Mouse (Mus musculus): ENCODE results near the gene Rgs5.

The Rgs5 gene

DNA sequence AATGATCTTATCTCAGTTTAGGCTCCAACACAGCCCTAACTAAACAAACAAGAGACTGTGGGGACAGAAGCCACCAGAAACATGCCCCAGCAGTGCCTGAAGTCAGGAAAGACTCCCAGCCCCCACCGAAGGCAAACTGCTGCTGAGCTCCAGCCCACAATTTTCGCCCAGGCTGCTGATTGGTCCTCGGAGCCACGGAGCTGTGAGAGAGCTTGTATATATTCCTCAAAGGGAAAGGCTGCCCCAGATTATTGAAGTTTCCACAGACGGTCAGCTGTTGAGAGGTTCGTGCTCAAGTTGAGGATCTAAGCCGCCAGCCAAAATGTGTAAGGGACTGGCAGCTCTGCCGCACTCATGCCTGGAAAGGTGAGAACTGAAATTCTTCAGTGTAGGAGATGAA lies at the start of gene Rgs5:
Gene Rgs5 (plus strand): TSS at position 246 of the 400 bp plus-strand sequence.
- in situ Hi-C loops (cut with MseI, MboI), result no loop called here

DNA sequence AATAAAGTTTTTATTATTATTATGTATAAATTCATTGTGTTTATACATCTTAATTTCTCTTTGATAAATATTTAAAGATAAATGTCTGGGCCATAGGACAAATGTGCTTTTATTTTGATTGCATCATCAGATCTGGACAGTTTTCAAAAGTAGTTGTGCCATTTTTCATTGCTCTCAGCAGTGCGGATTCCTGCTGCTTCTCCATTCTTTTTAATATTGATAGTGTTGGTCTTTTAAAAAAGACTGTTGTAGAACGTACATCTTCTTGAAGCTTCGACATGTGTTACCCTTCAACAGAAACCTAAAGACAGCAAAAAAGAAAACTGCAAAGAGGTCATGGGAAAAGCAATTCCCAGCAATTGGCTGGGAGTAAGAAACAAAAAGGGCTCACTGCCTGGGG lies 49.1 kb upstream of the Rgs5 start:
- in situ Hi-C loops (cut with MseI, MboI), result no loop called here

DNA sequence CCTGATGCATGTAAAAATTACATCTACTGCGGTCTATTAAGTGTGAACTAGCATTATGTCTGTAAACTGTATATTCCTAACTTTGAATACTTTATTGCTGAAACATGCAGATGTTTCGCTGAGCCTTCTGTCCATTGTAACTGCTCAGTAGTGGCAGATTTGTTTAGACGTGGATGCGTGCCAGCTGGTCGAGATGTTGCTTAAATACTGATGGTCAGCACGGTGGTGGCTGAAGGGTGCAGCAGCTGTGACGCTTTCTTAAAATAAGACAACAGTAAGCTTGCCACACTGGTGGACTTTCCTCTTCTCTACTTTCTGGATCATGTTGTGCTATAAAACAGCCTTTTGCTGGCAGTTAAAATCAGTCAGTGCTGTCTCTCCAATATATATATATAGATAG lies 25.6 kb upstream of the Rgs5 start:
- in situ Hi-C loops (cut with MseI, MboI), result no loop called here

GRCm38 (mm10) chr1:169637251-169637750 lies 18.0 kb upstream of the Rgs5 start:
- in situ Hi-C loops (cut with MseI, MboI), result no loop called here

DNA sequence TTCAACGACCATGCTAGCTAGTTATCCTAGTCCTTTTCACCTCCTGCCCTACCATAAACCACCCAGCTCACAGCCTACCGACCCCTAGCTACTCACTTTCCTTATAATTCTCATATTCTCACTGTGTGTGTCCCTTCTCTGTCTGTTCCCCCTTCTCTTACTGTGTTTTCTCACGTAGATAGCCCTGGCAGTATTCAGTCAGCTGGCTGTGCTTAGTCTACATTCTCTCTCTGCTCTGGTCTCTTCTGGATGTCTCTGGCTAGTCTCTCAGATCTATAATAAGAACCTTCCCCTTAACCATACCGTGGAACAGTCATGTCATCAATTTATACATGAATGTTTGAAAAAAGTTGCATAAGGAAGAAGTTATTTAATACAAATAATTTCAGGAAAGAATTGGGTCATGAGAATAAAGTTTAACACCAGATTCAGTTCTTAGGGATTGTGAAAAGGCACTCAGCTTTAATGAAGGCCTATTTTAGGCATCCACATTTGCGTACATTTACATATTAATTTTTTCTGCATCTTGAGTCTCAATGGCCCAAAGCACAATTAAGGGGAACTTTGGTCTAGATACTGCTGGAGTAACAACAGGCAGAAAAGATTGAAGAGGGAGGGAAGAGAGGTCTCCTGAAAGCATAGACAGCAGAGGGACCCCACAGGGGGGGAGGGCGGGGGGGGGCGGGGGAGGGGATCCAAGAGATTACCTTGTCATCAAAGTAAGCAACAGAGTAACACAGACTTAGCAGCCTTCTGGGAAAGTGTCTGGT lies 10.2 kb upstream of the Rgs5 start:
- in situ Hi-C loops (cut with MseI, MboI), result no loop called here

GRCm38 (mm10) chr1:169659479-169659878 lies 4.2 kb downstream of the Rgs5 start:
- in situ Hi-C loops (cut with MseI, MboI), result no loop called here

DNA sequence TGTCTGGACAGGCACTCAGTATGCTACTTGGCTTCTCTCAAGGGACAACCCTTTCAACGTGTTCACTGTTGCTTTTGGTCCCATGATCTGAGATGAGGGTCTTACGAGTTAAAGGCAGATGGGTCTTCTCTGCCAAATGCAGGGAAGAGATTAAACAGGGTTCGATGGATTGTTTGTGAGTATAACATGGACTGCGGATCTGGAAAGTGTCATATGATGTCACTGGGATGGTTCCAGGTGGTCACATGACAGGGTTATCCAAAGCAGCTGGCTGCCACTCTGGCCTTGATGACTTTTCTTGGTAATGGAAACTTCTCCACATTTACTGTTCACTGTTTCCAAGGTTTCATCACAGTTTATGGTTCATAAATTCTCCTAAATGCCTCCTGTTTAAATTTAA lies 12.0 kb downstream of the Rgs5 start:
- in situ Hi-C loops (cut with MseI, MboI), result no loop called here

DNA sequence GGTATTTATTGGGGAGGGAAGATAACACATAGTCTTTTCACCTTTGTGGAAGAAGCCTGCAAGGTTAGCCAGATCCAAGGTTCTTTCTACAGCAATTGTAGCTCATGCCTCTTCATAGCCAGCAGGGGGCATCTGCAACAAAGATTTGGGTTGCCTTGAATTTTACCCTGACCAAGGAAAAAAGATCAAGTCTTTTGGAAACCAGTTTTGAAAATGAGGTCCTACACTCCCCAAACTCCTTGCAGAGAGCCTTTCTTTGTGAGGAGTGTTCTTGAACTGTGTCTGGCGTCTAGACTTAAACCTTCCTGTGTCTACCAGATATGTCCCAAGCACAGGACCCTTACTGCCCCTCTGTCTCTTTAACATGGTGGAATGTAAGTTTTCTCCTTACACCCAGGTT lies 15.4 kb downstream of the Rgs5 start:
- in situ Hi-C loops (cut with MseI, MboI), result loop anchor here (5.0 to 10.0 kb wide), 3 partner anchors 136 to 247 kb away; partner anchors contain the start of gene Nuf2 (in 2 of the 2)

GRCm38 (mm10) chr1:169671801-169672200 lies 16.5 kb downstream of the Rgs5 start:
- in situ Hi-C loops (cut with MseI, MboI), result loop anchor here (5.0 to 10.0 kb wide), 3 partner anchors 137 to 246 kb away; partner anchors contain the start of gene Nuf2 (in 2 of the 2)

- in situ Hi-C loops (cut with MseI, MboI), result loop anchor here (5.0 to 10.0 kb wide), 3 partner anchors 137 to 245 kb away; partner anchors contain the start of gene Nuf2 (in 2 of the 2)
These were observed 17.0 kb downstream of the Rgs5 start for GRCm38 (mm10) chr1:169672272-169672671.

DNA sequence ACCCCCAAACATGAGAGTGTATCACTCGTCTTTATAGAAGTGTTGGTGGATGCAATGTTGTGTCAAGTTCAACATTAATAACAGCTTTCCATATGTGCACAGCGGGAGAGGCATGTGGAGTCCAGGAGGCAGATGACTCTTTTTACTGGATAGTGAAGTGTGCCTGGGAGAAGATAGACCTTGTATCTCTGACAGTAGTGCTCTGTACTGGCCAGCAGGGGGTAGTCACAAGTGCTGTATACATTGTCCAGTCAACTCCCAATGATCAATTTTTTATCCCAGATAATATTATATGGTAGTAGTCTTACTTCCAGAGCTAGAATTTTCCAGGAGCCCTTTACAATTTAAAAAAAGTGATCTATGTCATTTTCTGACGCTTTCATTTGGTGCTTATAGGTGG lies 18.8 kb downstream of the Rgs5 start:
- in situ Hi-C loops (cut with MseI, MboI), result loop anchor here (5.0 to 10.0 kb wide), 3 partner anchors 139 to 243 kb away; partner anchors contain the start of gene Nuf2 (in 2 of the 2)

GRCm38 (mm10) chr1:169676751-169677150 lies 21.4 kb downstream of the Rgs5 start:
- in situ Hi-C loops (cut with MseI, MboI), result loop anchor here in 1 of 2 experiments (10.0 kb wide), 1 partner anchor 142 kb away; the partner anchor contains the start of gene Nuf2

DNA sequence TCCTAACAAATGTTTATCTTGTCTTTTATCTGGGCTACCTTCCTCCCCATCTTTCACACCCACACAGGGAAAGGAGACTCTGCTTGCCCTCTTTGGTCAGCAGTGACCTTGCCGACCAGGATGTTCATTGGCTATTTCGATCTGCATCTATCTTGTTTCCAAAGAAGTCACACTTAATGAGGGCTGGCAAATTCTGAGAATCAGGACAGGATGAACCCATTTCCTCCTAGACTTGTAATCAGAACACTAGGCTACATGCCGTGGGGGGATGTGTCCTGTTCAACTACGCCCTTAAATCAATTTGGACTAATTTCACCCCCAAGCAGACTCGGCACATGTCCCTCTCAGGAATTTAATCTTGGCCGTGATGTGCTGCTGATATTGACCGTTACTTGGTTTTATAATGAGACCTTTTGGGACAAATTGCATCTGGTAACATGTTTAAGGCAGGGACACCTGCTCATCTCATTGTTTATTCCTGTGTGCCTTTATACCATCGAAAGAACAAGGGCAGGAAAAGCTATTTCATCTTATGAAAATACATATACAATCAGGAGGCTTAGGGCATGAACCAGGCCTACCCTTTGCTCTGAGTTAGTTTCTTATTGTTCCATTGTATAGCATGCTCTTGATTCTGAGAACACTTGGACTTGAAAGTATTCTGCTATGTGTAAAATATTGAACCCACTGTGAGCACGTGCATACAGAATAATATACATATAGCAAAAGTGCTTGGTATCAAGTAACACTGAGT lies 25.3 kb downstream of the Rgs5 start:
- in situ Hi-C loops (cut with MseI, MboI), result no loop called here

- in situ Hi-C loops (cut with MseI, MboI), result no loop called here
These were observed 27.6 kb downstream of the Rgs5 start for GRCm38 (mm10) chr1:169682775-169683497.

DNA sequence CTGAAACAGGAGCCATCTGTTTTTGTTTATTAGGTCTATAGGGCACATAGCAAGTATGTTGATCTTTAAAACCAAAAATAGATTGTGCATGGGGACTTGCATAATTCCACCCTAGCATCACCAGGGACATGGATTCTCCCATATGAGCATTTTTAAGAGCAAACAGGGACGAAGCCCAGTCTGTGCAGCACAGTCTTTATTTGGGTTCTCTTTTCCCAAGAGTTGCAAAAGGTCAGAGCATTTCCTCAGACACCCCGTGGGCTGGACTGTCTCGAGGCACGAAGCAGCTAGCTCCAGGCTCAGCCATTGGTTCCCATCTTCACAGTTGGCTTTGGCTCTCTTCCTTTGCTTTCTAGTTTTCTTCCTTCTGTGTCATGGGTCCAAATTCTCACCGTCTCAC lies 30.0 kb downstream of the Rgs5 start:
- in situ Hi-C loops (cut with MseI, MboI), result no loop called here

GRCm38 (mm10) chr1:169693040-169693439 lies 37.7 kb downstream of the Rgs5 start:
- in situ Hi-C loops (cut with MseI, MboI), result no loop called here

DNA sequence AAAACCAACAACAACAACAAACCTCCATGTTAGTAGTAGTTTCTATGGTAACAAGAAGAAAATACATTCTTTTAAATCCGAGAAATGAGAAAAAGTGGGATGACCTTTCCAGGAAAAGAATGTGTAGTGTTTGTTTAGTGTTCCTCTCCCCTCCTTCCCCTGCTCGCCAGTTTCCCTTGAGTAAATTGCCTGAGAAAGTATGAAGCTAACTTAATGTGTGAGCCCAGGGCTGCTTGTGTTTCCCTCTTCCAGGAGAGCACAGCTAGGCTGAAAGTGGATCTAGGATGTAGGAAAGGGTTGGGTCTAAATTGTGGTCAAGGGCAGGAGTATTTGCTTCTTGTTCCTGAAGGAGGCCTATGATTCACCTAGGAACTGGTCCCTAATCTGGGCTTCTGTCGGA lies 38.2 kb downstream of the Rgs5 start:
- in situ Hi-C loops (cut with MseI, MboI), result no loop called here

DNA sequence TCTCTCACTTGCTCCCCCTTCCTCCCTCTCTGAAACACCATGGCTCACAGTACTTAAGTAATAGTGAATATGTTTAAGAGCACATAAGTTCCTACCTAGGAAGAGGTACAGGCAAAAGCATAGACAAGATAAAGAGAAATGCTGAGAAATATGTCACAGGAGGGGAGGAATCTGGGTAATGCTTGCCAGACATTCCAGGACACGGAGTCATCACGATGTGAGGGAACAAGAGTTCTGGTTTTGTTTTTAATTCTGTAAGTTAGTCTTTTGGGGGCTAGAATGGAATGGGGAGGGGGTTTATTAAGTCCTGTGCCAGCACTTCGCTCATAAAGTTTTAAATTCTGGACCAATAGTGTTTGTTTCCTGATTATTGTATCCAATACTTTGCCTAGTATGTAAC lies 40.1 kb downstream of the Rgs5 start:
- in situ Hi-C loops (cut with MseI, MboI), result no loop called here

- in situ Hi-C loops (cut with MseI, MboI), result no loop called here
These were observed 41.9 kb downstream of the Rgs5 start for GRCm38 (mm10) chr1:169697236-169697635.

- in situ Hi-C loops (cut with MseI, MboI), result no loop called here
These were observed 43.9 kb downstream of the Rgs5 start for GRCm38 (mm10) chr1:169699184-169699583.

GRCm38 (mm10) chr1:169704395-169705087 lies 49.2 kb downstream of the Rgs5 start:
- in situ Hi-C loops (cut with MseI, MboI), result no loop called here
